Mouse (Mus musculus): Measurements from ENCODE around the gene Omd. TPM values are rescaled to one million over a fixed set of nuclear protein-coding genes. Genes with fewer than 3 reads are reported as not detected.
"Not testable (repeated sequence)": the region's sequence is repeated elsewhere in the genome, so short reads cannot be mapped to it uniquely, and the experiment has no call there.

Omd gene
- total and polyA plus RNA-seq, 3 experiments, result 0.94 to 1.6 (median 1.1) TPM

DNA sequence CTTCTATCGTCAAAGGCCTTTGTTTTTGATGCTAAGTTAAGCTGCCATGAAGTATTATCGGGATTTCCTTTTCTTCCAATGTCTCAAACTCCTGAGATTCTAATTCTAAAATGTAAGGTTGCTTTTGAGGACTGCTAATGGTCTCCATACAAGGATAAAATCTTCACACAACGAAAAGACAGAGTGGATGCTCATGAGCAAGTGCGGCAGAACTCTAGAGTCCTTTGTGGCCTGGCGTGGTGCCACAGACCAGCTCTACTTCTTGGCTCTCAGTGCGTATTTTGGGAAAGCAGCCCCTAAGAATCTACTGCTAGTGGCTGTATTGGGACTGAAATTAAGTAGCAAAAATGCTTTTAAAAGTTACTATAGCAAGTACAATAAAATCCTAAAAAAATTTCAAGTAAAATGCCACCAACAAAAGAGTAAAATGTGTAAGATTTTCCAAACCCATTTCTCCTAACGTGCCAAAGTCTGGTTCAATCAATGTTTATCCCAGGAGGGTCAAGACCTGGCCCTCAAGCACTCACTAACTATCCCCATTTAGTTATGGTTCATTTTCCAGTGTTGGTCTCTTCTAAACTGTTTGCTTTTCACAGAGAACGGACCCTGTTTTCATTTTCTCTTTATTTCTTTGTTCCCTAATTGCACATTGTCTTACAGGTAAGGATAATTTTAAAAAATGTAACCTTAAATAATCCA lies 2.2 kb downstream of the Omd start:
- H3K4me3 ChIP-seq, result no peak overlapping the region
- no peaks in the 10 kb centered on the region for H3K36me3 ChIP-seq (ENCODE audit: control insufficient read depth, insufficient read depth, low read length)
- no peaks in the 10 kb centered on the region for H3K79me2 ChIP-seq (replicated peaks; ENCODE audit: control insufficient read depth, insufficient read depth, low read length)
- H3K27ac ChIP-seq, result peak overlapping the region; percentile 63
- H3K4me1 ChIP-seq (ENCODE audit: control insufficient read depth, insufficient read depth, low read length), result no peaks in the 10 kb centered on the region; the same call in 1 of the 2 replicates
- WGBS, result 67% methylated on average over 8 of the region's 8 CpGs
- no peaks in the 10 kb centered on the region for H3K27me3 ChIP-seq (ENCODE audit: control insufficient read depth, insufficient read depth, low read length)
- DNase-seq, result peak in 1 of 2 experiments; percentile 34
- no peak overlapping the region for H3K9ac ChIP-seq (ENCODE audit: low read depth, low read length)
- no peak for TF ChIP-seq CTCF (IDR thresholded peaks at IDR 0.05)
- no peak for TF ChIP-seq EP300 (IDR thresholded peaks at IDR 0.05; ENCODE audit: insufficient read depth, low read depth, low read length)
- TF ChIP-seq POLR2A (IDR thresholded peaks at IDR 0.05; ENCODE audit: insufficient read depth, low read depth, low read length), result no peak
- intact Hi-C loops (cut with DNase I), result loop anchor here (5.0 kb wide), 1 partner anchor 42 kb away; the partner anchor contains the start of gene Aspn

DNA sequence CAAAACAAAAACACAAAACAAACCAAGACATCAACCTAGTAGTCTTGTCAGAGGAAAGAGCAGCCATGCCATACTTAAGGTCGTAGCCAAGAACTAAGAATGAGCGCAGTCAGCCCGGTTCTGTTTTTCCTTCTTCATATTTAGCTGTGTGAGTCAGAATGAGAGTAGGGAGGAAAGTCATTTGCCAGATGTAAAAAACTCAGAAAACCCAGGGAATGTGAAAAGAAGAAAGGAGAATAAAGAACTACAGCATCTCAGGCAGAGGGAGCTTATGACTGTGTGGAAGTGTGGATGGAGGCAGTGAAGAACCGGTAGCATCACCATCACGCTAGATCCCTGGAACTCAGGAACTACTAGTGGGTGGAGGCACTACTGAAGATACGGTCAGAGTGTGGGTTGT lies 3.8 kb downstream of the Omd start:
- Histone ChIP-seq H3K79me2 (replicated peaks; ENCODE audit: control insufficient read depth, insufficient read depth, low read length) (no peaks in the 10 kb centered on the region), H3K27ac (peak overlapping the region; percentile 18; the same call in 1 of the 2 replicates), H3K9ac (ENCODE audit: low read depth, low read length) (no peak overlapping the region), H3K27me3 (ENCODE audit: control insufficient read depth, insufficient read depth, low read length) (no peaks in the 10 kb centered on the region), H3K4me1 (ENCODE audit: control insufficient read depth, insufficient read depth, low read length) (no peaks in the 10 kb centered on the region; the same call in 1 of the 2 replicates), H3K4me3 (no peak overlapping the region), H3K36me3 (ENCODE audit: control insufficient read depth, insufficient read depth, low read length) (no peaks in the 10 kb centered on the region)
- DNase-seq, result no peak
- TF ChIP-seq POLR2A (IDR thresholded peaks at IDR 0.05; ENCODE audit: insufficient read depth, low read depth, low read length) (no peak), EP300 (IDR thresholded peaks at IDR 0.05; ENCODE audit: insufficient read depth, low read depth, low read length) (no peak), CTCF (IDR thresholded peaks at IDR 0.05) (no peak)
- 80% methylated on average over 6 of the region's 6 CpGs for WGBS
- intact Hi-C loops (cut with DNase I), result no loop called here

DNA sequence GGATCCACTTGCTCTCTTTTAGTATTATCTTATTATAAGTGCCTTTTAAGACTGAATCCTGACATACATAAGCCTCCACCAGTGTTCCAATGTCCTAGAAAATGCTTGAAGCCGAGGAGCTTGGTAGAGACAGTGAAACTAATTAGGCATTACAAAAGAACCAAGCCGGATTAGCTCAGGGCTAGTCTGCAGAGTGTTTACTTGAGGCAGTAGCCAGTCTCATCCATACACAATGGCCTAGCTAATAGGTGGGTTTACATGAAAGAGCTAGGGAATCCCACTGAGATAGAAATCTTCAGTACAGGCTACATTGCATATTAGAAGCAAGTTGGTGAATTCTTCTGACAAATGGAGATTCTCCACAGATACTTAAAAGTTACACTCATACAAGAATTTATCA lies 20.3 kb downstream of the Omd start:
- H3K36me3 ChIP-seq (ENCODE audit: control insufficient read depth, insufficient read depth, low read length); H3K4me1 ChIP-seq (ENCODE audit: control insufficient read depth, insufficient read depth, low read length); H3K9ac ChIP-seq (ENCODE audit: low read depth, low read length); H3K4me3 ChIP-seq; H3K79me2 ChIP-seq (replicated peaks; ENCODE audit: control insufficient read depth, insufficient read depth, low read length); H3K27ac ChIP-seq; H3K27me3 ChIP-seq (ENCODE audit: control insufficient read depth, insufficient read depth, low read length); intact Hi-C loops (cut with DNase I); DNase-seq: not testable (repeated sequence)
- WGBS, result 91% methylated on average over 2 of the region's 2 CpGs

DNA sequence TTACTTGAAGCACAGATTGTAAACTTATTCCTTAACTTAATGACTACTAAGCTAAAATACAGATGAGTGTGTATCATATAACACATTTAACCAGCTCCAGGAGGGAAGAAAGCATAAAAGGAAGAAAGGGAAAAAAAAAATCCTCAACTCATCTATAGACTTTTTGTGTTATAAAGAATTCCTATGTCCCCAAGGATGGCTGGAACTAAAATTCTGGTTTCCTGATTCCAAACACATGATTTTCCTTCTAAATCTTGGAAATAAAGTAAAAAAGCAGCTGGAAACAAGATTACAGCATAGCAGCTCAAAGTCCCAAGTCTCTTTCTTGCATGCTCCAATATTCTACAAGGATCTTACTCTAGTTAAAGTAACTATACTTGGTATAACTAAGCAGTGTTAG lies 21.3 kb downstream of the Omd start:
- no peak overlapping the region for H3K9ac ChIP-seq (ENCODE audit: low read depth, low read length)
- H3K27ac ChIP-seq, result no peak overlapping the region
- H3K4me3 ChIP-seq, result no peak overlapping the region
- no peaks in the 10 kb centered on the region for H3K36me3 ChIP-seq (ENCODE audit: control insufficient read depth, insufficient read depth, low read length)
- intact Hi-C loops (cut with DNase I), result no loop called here
- no peaks in the 10 kb centered on the region for H3K79me2 ChIP-seq (replicated peaks; ENCODE audit: control insufficient read depth, insufficient read depth, low read length)
- no peak for DNase-seq
- H3K4me1 ChIP-seq (ENCODE audit: control insufficient read depth, insufficient read depth, low read length), result no peaks in the 10 kb centered on the region
- no peaks in the 10 kb centered on the region for H3K27me3 ChIP-seq (ENCODE audit: control insufficient read depth, insufficient read depth, low read length)
- TF ChIP-seq EP300 (IDR thresholded peaks at IDR 0.05; ENCODE audit: insufficient read depth, low read depth, low read length) (no peak), CTCF (IDR thresholded peaks at IDR 0.05) (no peak), POLR2A (IDR thresholded peaks at IDR 0.05; ENCODE audit: insufficient read depth, low read depth, low read length) (no peak)

DNA sequence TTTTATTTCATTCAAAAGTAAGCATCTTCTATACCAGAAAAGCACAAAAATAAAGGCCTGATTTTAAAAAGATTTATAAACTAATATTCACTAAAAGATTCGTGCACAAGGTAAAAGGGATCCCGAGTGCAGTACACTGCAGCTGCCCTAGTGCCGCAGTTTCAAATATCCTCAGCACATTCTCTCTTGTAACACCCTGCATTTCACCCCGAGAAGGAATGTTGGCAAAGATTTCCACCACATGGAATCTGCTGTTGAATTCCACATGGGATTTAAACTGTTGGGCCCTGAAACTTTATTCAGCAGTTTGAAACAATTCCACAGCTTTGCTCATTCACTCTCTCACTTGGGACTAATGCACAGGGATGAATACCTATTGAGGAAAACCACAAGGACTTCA lies 25.5 kb downstream of the Omd start, which contains the start of gene Ogn:
Ogn (plus strand) TSS at position 333 of the 400 bp plus-strand sequence.
- Histone ChIP-seq H3K9ac (ENCODE audit: low read depth, low read length) (peak within 1 kb of the TSS; percentile 78; the same call in 1 of the 2 replicates), H3K79me2 (replicated peaks; ENCODE audit: control insufficient read depth, insufficient read depth, low read length) (no peaks in the 10 kb centered on the region), H3K27me3 (ENCODE audit: control insufficient read depth, insufficient read depth, low read length) (no peaks in the 10 kb centered on the region), H3K4me1 (ENCODE audit: control insufficient read depth, insufficient read depth, low read length) (peaks cover 1% of the 10 kb centered on the region), H3K27ac (peak within 1 kb of the TSS; percentile 82), H3K4me3 (peak within 1 kb of the TSS; percentile 36), H3K36me3 (ENCODE audit: control insufficient read depth, insufficient read depth, low read length) (peaks cover 4% of the 10 kb centered on the region)
- WGBS, result 46% methylated on average over 4 of the region's 4 CpGs
- intact Hi-C loops (cut with DNase I), result no loop called here
- 0 out of 2 replicates have a peak, but pooled peaks have one; percentile 25 for TF ChIP-seq CTCF (IDR thresholded peaks at IDR 0.05)
- no peak for TF ChIP-seq EP300 (IDR thresholded peaks at IDR 0.05; ENCODE audit: insufficient read depth, low read depth, low read length)
- no peak for TF ChIP-seq POLR2A (IDR thresholded peaks at IDR 0.05; ENCODE audit: insufficient read depth, low read depth, low read length)
- peak; percentile 26 to 58 for DNase-seq

DNA sequence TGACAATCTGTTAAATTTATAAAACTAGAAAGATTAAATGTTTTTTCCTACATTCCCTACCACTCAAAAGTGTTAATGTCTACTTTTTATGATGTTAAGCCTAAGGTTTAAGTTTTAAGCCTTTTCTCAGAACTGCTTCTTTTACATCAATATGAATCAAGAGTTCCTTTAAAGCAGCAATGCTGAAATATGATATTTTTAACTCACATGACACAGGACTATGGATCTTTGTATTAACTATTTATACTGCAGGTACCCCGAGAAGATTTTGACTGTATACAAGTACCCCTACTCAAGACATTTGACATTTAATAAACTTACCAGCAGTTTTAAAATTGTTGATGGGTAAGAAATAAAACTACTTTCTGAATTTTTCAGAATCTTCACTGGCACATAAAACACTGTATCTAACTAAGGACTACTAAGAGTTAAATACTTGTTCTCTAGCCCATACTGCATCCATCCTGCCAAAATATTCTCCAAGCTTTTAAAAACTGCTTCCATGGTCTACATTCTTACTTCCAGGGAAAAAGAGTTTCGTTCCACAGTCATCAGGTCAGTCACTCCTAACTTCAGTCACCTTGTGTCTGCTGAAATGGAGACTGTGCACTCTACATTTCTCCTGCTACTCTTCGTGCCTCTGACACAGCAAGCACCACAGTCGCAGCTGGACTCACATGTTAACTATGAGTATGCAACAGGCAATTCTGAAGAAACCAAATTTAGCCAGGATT lies 26.5 kb downstream of the Omd start:
- no peaks in the 10 kb centered on the region for H3K79me2 ChIP-seq (replicated peaks; ENCODE audit: control insufficient read depth, insufficient read depth, low read length)
- H3K27ac ChIP-seq, result peak overlapping the region; percentile 82
- DNase-seq, result peak in 1 of 2 experiments; percentile 22
- no peaks in the 10 kb centered on the region for H3K27me3 ChIP-seq (ENCODE audit: control insufficient read depth, insufficient read depth, low read length)
- H3K4me3 ChIP-seq, result peak overlapping the region; percentile 36
- peaks cover 3% of the 10 kb centered on the region for H3K4me1 ChIP-seq (ENCODE audit: control insufficient read depth, insufficient read depth, low read length)
- H3K9ac ChIP-seq (ENCODE audit: low read depth, low read length), result peak overlapping the region; percentile 78
- TF ChIP-seq EP300 (IDR thresholded peaks at IDR 0.05; ENCODE audit: insufficient read depth, low read depth, low read length) (no peak), POLR2A (IDR thresholded peaks at IDR 0.05; ENCODE audit: insufficient read depth, low read depth, low read length) (no peak), CTCF (IDR thresholded peaks at IDR 0.05) (no peak)
- intact Hi-C loops (cut with DNase I), result no loop called here
- 48% methylated on average over 4 of the region's 4 CpGs for WGBS
- H3K36me3 ChIP-seq (ENCODE audit: control insufficient read depth, insufficient read depth, low read length), result peaks cover 4% of the 10 kb centered on the region
